Mouse (Mus musculus) kidney, embryonic 15.5 days (tissue): Measurements from ENCODE around the gene Irgq. TPM values are rescaled to one million over a fixed set of nuclear protein-coding genes. Genes with fewer than 3 reads are reported as not detected.
A peak's percentile ranks its signal among the peaks of the same experiment; 100 is the strongest.
"Not testable (repeated sequence)": the region's sequence is repeated elsewhere in the genome, so short reads cannot be mapped to it uniquely, and the experiment has no call there.

ENCODE experiments used
- ATAC-seq: fragments of 200-750 bp; cut with Nextera tagmentation; replicated peaks from 2 replicates; pipeline ENCODE4 v1.8.0; 2017; ENCODE audit warnings: moderate TSS enrichment; ENCODE audit not compliant: low FRiP score
- H3K27ac ChIP-seq: fragments of 300-500 bp; sonication (generic); 2 replicates; pipeline ENCODE4 v1.5.1; 2015; ENCODE audit warnings: mild to moderate bottlenecking, inconsistent platforms
- H3K27me3 ChIP-seq: fragments of 300-500 bp; sonication (generic); 2 replicates; pipeline ENCODE4 v1.6.1; 2015; ENCODE audit warnings: inconsistent platforms
- H3K36me3 ChIP-seq: fragments of 300-500 bp; sonication (generic); 2 replicates; pipeline ENCODE4 v1.6.1; 2015; ENCODE audit warnings: inconsistent platforms
- H3K4me1 ChIP-seq: fragments of 300-500 bp; sonication (generic); 2 replicates; pipeline ENCODE4 v1.6.1; 2015; ENCODE audit warnings: inconsistent platforms
- H3K4me2 ChIP-seq: fragments of 300-500 bp; sonication (generic); 2 replicates; pipeline ENCODE4 v1.6.1; 2015; ENCODE audit warnings: moderate library complexity, mild to moderate bottlenecking, inconsistent platforms
- H3K4me3 ChIP-seq: fragments of 300-500 bp; sonication (generic); replicated peaks from 2 replicates; pipeline ENCODE4 v1.5.1; 2015; ENCODE audit warnings: mild to moderate bottlenecking, inconsistent platforms
- H3K9ac ChIP-seq: fragments of 300-500 bp; sonication (generic); 2 replicates; pipeline ENCODE4 v1.6.1; 2015; ENCODE audit warnings: mild to moderate bottlenecking, inconsistent platforms
- H3K9me3 ChIP-seq: fragments of 300-500 bp; sonication (generic); replicated peaks from 2 replicates; pipeline ENCODE4 v1.6.1; 2016; ENCODE audit warnings: inconsistent platforms
- WGBS: fragments of 180-500 bp; shearing (Covaris S2); methylation state at CpG from one replicate; pipeline ENCODE4 v1.1.7; 2015; ENCODE audit warnings: mixed read lengths; 5-methylcytosine and 5-hydroxymethylcytosine counted together
- polyA plus RNA-seq: library from polyadenylated mRNA; unstranded; fragments of >200 nt; fragmentation: Nextera tagmentation; extraction: Ambion mirVana; gene quantifications from 2 replicates; pipeline ENCODE4 v1.2.1, GENCODE M21; 2015

Irgq gene
- polyA plus RNA-seq, 1 experiment from 2014 or later = 8.3 TPM

DNA sequence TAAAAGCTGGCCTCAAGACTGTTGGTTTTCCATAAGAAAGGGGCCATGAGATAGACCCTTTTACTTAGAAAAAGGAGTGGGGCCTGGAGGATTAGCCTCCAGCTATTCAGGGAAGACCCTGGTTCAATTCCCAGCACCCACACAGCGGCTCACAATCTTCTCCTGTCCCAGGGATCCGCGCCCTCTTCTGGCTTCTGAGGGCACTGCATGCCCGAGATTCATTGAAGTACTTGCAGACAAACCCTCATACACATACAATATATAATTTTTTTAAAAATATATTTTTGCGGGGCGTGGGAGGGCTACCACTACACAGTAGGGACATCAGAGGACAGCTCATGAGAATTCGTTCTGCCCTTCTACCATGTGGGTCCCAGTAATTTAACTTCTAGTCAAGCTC, 29.6 kb upstream of the Irgq start:
- WGBS = 42% methylated on average over 7 of the region's 7 CpGs
- Histone ChIP-seq H3K4me3 (no peak overlapping the region), H3K27ac (no peak overlapping the region), H3K9me3 (no peaks in the 10 kb centered on the region), H3K4me1 (peaks cover 38% of the 10 kb centered on the region), H3K36me3 (no peaks in the 10 kb centered on the region; the same call in 1 of the 2 replicates), H3K9ac (no peak overlapping the region), H3K27me3 (peaks cover 47% of the 10 kb centered on the region), H3K4me2 (no peak overlapping the region)
- ATAC-seq = no peak

DNA sequence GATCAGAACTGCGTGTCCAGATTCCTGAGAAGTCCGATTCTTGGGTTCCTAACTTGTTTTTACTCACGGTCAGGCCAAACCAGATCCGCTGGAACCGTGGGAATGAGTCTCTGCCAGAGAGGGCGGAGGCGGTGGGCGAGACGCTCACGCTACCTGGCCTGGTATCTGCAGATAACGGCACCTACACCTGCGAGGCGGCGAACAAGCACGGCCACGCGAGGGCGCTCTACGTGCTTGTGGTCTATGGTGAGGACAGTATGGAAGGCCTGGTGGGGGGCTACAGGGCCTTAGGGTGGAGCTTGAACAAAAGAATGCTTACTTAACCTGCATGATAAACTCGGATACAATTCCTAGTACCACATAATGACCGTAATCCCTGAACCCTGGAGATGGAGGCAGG, 29.0 kb upstream of the Irgq start:
- 62% methylated on average over 21 of the region's 21 CpGs for WGBS
- H3K27ac ChIP-seq = no peak overlapping the region
- no peak overlapping the region for H3K4me3 ChIP-seq
- H3K4me1 ChIP-seq = peaks cover 44% of the 10 kb centered on the region
- H3K9ac ChIP-seq = no peak overlapping the region
- no peak overlapping the region for H3K4me2 ChIP-seq
- H3K27me3 ChIP-seq = peaks cover 47% of the 10 kb centered on the region
- ATAC-seq = no peak
- no peaks in the 10 kb centered on the region for H3K9me3 ChIP-seq
- H3K36me3 ChIP-seq = no peaks in the 10 kb centered on the region; the same call in 1 of the 2 replicates

DNA sequence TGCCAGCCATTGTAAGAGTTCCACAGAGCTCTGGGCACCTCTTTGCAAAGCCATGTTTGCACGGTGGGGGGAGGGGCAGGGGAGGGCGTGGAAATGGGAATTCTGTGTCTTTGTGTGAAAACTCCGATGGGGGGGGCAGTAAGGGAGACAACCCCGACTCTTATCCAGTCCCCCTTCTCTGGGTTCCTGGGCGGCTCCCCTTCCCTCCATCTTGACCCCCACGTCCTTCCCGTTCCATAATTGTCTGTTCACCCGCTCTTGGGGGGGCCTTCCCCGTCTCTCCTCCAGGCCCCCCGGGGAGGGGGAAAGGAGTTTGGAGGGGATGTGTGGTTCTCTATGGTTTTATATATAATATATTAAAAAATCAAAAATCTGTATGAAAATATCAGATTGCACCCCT, 26.5 kb upstream of the Irgq start:
- Histone ChIP-seq H3K27me3 (peaks cover 34% of the 10 kb centered on the region), H3K4me3 (no peak overlapping the region), H3K4me2 (peak overlapping the region; percentile 5; the same call in 1 of the 2 replicates), H3K36me3 (no peaks in the 10 kb centered on the region; the same call in 1 of the 2 replicates), H3K9ac (no peak overlapping the region), H3K4me1 (peaks cover 56% of the 10 kb centered on the region), H3K27ac (no peak overlapping the region), H3K9me3 (no peaks in the 10 kb centered on the region)
- no peak for ATAC-seq
- WGBS = 31% methylated on average over 10 of the region's 10 CpGs

GRCm38 (mm10) chr7:24504868-24505267, 25.6 kb upstream of the Irgq start:
- H3K4me1 ChIP-seq = peaks cover 47% of the 10 kb centered on the region
- H3K27ac ChIP-seq = no peak overlapping the region
- no peaks in the 10 kb centered on the region; the same call in 1 of the 2 replicates for H3K36me3 ChIP-seq
- H3K4me2 ChIP-seq = no peak overlapping the region
- 10% methylated on average over 4 of the region's 4 CpGs for WGBS
- H3K27me3 ChIP-seq = peaks cover 26% of the 10 kb centered on the region
- no peaks in the 10 kb centered on the region for H3K9me3 ChIP-seq
- H3K9ac ChIP-seq = no peak overlapping the region
- no peak overlapping the region for H3K4me3 ChIP-seq
- no peak for ATAC-seq

GRCm38 (mm10) chr7:24505447-24506064, 24.9 kb upstream of the Irgq start:
- H3K9me3 ChIP-seq = no peaks in the 10 kb centered on the region
- H3K27ac ChIP-seq = peak overlapping the region; percentile 98; the same call in 1 of the 2 replicates
- H3K27me3 ChIP-seq = peaks cover 19% of the 10 kb centered on the region
- ATAC-seq = no peak
- peaks cover 40% of the 10 kb centered on the region for H3K4me1 ChIP-seq
- 24% methylated on average over 15 of the region's 15 CpGs for WGBS
- peak overlapping the region; percentile 96; the same call in 1 of the 2 replicates for H3K9ac ChIP-seq
- peaks cover 2% of the 10 kb centered on the region; the same call in 1 of the 2 replicates for H3K36me3 ChIP-seq
- H3K4me2 ChIP-seq = peak overlapping the region; percentile 71; the same call in 1 of the 2 replicates
- H3K4me3 ChIP-seq = no peak overlapping the region

GRCm38 (mm10) chr7:24506065-24506459, 24.4 kb upstream of the Irgq start:
- peak overlapping the region; percentile 98 for H3K27ac ChIP-seq
- peaks cover 14% of the 10 kb centered on the region for H3K27me3 ChIP-seq
- no peak for ATAC-seq
- H3K36me3 ChIP-seq = peaks cover 7% of the 10 kb centered on the region
- H3K4me3 ChIP-seq = peak overlapping the region; percentile 67
- 13% methylated on average over 3 of the region's 3 CpGs for WGBS
- H3K9ac ChIP-seq = peak overlapping the region; percentile 96
- peak overlapping the region; percentile 71 for H3K4me2 ChIP-seq
- no peaks in the 10 kb centered on the region for H3K9me3 ChIP-seq
- peaks cover 39% of the 10 kb centered on the region for H3K4me1 ChIP-seq

GRCm38 (mm10) chr7:24506476-24506837, 24.0 kb upstream of the Irgq start:
- Histone ChIP-seq H3K27ac (peak overlapping the region; percentile 98), H3K36me3 (peaks cover 10% of the 10 kb centered on the region), H3K4me1 (peaks cover 39% of the 10 kb centered on the region), H3K9me3 (no peaks in the 10 kb centered on the region), H3K4me3 (peak overlapping the region; percentile 67), H3K27me3 (peaks cover 11% of the 10 kb centered on the region), H3K9ac (peak overlapping the region; percentile 96), H3K4me2 (peak overlapping the region; percentile 71)
- under 1% methylated on average over 12 of the region's 12 CpGs for WGBS
- no peak; the same call in 1 of the 2 replicates for ATAC-seq

DNA sequence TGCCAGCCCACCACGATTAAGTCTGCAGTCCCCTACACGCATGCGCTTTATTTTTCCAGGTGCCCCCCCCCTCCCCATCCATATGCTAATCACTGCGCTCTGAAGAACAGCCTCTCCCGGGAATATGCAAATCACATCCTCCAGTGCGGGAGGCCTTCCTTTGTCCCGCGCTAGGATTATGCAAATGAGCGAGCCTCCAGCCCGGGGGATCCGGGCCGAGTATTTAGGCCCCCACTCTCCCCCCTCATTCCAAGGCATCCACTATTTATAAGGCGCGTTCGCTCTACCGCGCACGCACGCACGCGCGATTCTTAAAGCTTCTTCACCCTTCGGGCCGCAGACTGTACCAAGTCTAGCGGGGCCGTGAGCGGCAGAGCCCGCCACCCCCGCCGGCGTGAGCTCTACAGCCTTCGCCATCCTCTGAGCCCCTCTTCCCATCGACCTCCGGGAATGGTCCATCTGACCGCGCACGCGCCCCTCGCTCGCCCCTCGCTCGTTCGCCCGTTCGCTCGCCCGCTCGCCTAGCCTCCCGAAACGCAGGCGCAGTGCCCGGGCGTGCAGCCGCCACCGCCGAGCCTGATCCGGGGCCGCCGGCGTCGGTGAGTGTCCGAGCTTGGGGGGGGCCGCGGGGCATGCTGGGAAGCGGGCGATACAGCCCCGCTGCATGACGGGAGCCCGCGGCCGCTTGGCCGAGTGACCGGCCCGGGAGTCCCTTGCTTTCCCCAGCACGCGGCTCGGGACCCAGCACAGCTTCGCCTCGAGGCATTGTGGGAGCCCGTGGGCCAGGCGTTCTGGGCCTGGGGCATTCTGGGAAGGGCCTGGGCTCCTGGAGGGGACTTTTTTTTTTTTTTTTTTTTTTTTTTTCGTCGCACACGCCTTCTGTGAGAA, 23.4 kb upstream of the Irgq start, which contains the start of gene Zfp428:
Gene Zfp428, plus strand, starts transcription at position 169 of the 888 bp plus-strand sequence.
- under 1% methylated on average over 84 of the region's 84 CpGs for WGBS
- peaks cover 8% of the 10 kb centered on the region; the same call in 1 of the 2 replicates for H3K27me3 ChIP-seq
- H3K36me3 ChIP-seq = peaks cover 12% of the 10 kb centered on the region
- peak within 1 kb of the TSS; percentile 98 for H3K27ac ChIP-seq
- H3K4me1 ChIP-seq = peaks cover 39% of the 10 kb centered on the region
- H3K9ac ChIP-seq = peak within 1 kb of the TSS; percentile 96
- H3K4me3 ChIP-seq = peak within 1 kb of the TSS; percentile 67
- H3K4me2 ChIP-seq = peak within 1 kb of the TSS; percentile 71
- peak; percentile 92 for ATAC-seq
- H3K9me3 ChIP-seq = no peaks in the 10 kb centered on the region

DNA sequence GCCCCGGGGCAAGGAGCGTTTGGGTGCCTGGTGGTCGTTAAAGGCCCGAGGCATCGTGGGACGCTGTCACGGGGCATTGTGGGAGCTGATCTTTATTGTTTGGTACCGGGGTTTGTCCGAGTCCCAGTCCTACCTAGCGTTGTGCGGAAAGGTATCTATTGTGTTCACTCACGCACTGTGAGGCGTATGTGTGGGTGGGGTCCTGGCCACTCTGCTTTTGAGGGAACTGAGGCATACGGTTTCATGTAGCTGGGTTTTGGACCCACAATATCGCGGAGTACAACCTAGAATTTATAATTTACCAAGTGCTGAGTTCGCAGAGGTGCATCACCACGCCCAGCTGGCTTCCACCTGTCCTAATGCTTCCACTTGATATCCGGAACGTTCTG, 22.8 kb upstream of the Irgq start:
- peak overlapping the region; percentile 67 for H3K4me3 ChIP-seq
- no peaks in the 10 kb centered on the region for H3K9me3 ChIP-seq
- H3K27ac ChIP-seq = peak overlapping the region; percentile 98
- WGBS = 1% methylated on average over 20 of the region's 20 CpGs
- peak overlapping the region; percentile 96 for H3K9ac ChIP-seq
- H3K4me2 ChIP-seq = peak overlapping the region; percentile 71
- ATAC-seq = peak; percentile 6; the same call in 1 of the 2 replicates
- H3K36me3 ChIP-seq = peaks cover 14% of the 10 kb centered on the region
- peaks cover 39% of the 10 kb centered on the region for H3K4me1 ChIP-seq
- peaks cover 3% of the 10 kb centered on the region; the same call in 1 of the 2 replicates for H3K27me3 ChIP-seq

DNA sequence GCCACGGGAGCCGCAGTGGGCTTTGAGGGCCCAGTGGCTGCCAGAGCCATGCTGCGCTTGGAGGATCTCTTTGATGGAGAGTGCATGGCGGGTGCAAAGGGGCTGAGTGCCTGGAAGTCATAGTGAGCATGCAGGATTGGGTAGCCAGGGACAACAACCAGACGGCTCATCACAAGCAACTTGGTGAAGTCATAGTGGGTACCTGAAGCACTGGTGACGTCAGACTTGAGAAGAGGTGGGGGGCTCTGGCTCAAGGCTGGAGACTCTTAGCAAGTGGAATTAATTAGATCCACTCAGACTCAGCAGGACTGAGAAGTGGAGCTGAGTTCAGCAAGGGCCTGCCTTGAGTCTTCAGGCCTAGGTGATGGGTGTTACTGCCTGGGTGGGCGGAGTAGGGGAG, 18.1 kb upstream of the Irgq start, which contains the start of gene AC161166.1:
Gene AC161166.1, minus strand, starts transcription at position 101 of the 400 bp plus-strand sequence.
- no peaks in the 10 kb centered on the region for H3K27me3 ChIP-seq
- H3K4me2 ChIP-seq = no peak within 1 kb of the TSS
- WGBS = 87% methylated on average over 7 of the region's 7 CpGs
- no peak within 1 kb of the TSS for H3K4me3 ChIP-seq
- no peak for ATAC-seq
- peaks cover 11% of the 10 kb centered on the region for H3K4me1 ChIP-seq
- no peak within 1 kb of the TSS for H3K9ac ChIP-seq
- peaks cover 37% of the 10 kb centered on the region for H3K36me3 ChIP-seq
- no peak within 1 kb of the TSS for H3K27ac ChIP-seq
- no peaks in the 10 kb centered on the region for H3K9me3 ChIP-seq

GRCm38 (mm10) chr7:24516319-24516718, 14.2 kb upstream of the Irgq start:
- not testable (repeated sequence) for H3K27me3 ChIP-seq, H3K9ac ChIP-seq, H3K4me2 ChIP-seq, H3K4me1 ChIP-seq, H3K4me3 ChIP-seq, ATAC-seq, H3K9me3 ChIP-seq, H3K27ac ChIP-seq
- 74% methylated on average over 8 of the region's 8 CpGs for WGBS
- H3K36me3 ChIP-seq = peaks cover 28% of the 10 kb centered on the region

GRCm38 (mm10) chr7:24517077-24517476, 13.4 kb upstream of the Irgq start:
- Histone ChIP-seq H3K36me3 (peaks cover 25% of the 10 kb centered on the region), H3K27ac (no peak overlapping the region), H3K9me3 (no peaks in the 10 kb centered on the region), H3K4me1 (no peaks in the 10 kb centered on the region), H3K4me3 (no peak overlapping the region), H3K4me2 (no peak overlapping the region), H3K9ac (no peak overlapping the region), H3K27me3 (no peaks in the 10 kb centered on the region)
- WGBS = 53% methylated on average over 5 of the region's 5 CpGs
- ATAC-seq = no peak
